Mouse (Mus musculus) urinary bladder, postnatal 25 days (tissue): Measurements from ENCODE around the gene Gm20662.

Experiments
- DNase-seq: peaks from one replicate; pipeline ENCODE4 v3.0.0; 2022; ENCODE audit warnings: low spot score

The Gm20662 gene

GRCm38 (mm10) chr9:108090611-108091120 is 94.5 kb downstream of the Gm20662 start:
- no peak for DNase-seq

- no peak for DNase-seq
Measured at GRCm38 (mm10) chr9:108093586-108093985, 97.4 kb downstream of the Gm20662 start.

GRCm38 (mm10) chr9:108094184-108094941 is 98.2 kb downstream of the Gm20662 start, which contains the start of gene Apeh:
Gene Apeh, minus strand, starts transcription at chr9:108094606.
- peak; percentile 94 for DNase-seq
